Mouse (Mus musculus) kidney, postnatal 25 days (tissue): ENCODE results near the gene Retreg1.

Source experiments
- DNase-seq, 2 experiments: peaks; one replicate each; pipeline ENCODE4 v3.0.0; 2021; ENCODE audit warnings: mixed read lengths in 2 of 2

Retreg1 gene

DNA sequence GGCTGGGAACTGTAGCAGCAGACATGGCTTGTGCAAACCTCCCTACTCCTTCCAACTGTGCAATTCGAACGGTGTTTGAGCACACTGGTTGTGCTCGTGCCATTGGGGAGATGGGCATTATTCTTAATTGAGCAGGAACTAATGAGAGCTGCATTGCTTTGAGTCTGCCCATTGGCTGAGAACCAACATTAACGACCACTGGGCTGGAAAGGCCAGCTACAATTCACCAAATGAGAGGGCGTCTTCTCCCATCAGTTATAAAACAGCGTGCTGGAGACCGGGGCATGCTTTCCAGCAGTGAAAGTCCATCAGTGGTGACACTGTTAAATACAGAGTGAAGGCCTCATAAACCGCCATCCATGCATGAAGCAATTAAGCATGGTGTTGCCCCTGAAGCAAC is 178.7 kb downstream of the Retreg1 start:
- DNase-seq = no peak

- DNase-seq = no peak
Measured at GRCm38 (mm10) chr15:26022636-26023035, 179.7 kb downstream of the Retreg1 start.
